Mouse (Mus musculus) kidney, postnatal 25 days (tissue): ENCODE data around the gene Mpo.

Experiments used
- DNase-seq, 2 experiments: peaks; one replicate each; pipeline ENCODE4 v3.0.0; 2021; ENCODE audit warnings: mixed read lengths in 2 of 2

The Mpo gene

DNA sequence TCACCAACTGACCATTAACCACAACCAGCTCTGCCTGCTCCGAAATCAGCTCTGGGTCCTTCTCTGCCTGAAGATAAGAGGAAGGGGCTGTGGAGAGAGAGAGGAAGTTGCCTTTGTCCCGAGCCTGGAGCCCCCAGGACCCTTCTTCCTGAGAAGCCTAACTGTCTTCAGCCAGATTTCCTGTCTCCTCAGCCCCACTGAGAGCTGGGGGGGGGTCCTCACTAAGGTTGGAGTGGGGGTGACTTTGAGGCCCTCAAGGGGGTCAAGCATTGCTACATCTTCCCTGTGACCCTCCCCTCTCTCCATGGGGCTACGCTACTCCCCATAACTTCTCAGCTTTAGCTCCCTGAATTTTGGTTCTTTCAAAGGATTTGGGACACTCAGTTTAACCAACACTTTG lies at the start of gene Mpo:
Gene Mpo (plus strand): TSS at position 122 of the 400 bp plus-strand sequence.
- DNase-seq = no peak

DNA sequence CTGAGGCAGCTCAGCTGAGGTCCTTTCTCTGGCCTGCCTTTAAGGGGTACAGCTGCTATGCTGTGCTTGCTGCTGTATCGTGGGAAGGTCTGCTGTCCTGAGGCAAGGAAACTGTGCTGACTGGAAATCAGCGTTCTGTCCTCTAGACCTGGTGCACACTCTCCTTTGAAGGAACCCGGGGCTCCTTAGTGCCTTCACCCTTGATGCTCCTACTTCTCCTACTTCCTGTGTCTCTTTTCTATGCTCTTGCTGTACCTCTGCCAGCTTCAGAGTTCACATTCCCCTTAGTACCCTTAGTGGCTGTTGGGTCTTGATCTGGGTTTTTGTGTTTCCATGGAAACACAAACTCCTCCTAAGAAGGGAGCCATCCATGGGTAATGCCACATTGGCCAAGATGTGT lies 49.7 kb upstream of the Mpo start:
- DNase-seq = no peak

DNA sequence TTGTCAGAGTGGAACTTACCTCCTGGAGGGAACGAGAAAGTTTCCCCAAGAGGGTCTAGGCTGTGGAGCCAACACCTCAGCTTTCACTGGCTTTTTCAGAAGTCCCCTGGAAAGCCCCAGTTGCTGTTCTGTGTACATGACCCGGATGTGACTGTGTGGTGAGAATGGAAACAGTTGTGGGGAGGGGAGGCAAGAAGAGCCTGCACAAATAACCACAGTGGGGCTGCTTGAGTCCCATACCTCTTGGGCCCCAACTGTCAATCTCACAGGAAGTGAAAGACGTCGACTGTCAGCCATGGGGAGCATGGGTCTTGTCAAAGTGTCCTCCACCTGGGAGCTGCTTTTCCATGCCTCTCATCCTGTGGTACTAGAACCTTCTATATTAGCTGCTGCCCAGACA lies 48.4 kb upstream of the Mpo start:
- no peak for DNase-seq

DNA sequence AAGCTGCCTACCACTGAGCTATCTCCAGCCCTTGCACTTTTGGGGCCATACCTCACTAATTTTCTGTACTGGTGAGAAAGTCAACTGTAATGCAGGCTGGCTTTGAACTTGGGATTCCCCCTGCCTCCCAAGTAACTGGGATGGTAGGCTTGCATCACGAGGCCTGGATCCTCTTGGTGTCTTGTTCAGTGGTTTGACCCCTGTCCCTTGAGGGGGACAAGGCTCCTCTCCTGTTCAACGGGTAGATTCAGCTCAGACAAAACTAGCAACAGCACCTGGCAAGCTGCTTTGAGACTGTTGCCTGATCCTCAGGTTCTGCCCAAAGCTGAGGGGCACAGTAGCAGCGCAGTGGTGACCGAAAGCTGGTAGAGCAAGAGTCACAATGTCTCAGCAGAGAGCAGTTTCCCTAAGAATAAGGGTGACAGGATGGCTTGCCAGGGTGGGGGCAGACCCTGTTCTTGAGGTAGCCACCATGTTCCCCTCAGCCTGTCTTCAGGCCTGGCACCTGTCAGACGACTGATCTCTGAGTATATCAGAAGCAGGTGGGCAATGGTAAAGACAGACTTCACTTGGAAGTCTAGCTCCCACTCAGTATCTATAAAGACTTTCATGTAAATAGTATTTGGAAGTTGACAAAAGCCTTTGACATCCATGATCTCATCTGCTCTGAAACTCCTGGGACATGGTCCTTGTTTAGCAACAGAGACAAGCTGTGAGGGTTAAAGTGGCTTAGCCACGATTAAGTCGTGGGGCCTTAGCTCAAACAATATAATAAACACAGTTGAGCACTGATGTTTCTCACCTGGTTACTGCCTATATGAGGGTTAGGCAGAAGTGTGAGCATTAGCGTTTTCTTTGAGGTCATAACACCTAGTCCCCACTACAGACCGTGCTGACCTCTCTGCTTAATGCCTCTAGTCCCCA lies 47.5 kb upstream of the Mpo start:
- no peak for DNase-seq

DNA sequence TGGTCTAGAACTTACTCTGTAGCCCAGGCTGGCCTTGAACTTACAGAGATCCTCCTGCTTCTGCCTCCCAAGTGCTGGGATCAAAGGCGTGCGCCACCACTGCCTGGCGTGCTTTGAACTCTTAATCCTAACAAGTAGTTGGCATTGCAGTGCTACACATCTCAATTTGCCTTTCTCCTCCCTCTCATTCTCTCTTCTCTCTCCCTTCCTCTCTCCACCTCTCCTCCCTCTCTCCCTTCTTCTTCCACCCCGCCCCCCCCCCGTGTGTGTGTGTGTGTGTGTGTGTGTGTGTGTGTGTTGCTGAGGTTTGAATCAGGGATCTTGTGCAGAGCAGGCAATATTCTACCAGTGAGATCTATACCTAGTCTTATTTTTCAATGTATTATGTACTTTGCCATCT lies 46.1 kb upstream of the Mpo start:
- no peak for DNase-seq

DNA sequence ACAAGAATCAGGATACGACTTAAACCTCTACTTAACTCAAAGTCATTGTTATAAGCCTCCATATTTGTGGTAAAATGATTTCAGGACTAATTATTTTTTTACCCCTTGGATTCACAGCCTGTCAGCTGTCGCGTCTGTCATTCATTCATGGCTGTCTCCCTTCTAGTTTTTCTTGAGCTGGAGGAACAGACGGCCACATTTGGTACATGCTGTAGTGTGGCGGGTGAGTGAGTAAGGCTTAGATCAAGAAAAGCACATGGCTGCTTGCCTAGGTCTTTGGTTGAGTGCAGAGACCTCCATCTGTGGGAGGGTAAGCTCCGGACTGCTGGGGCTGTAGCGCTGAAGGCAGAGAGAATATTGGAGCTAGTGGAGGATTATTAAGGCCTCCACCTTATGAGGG lies 45.7 kb upstream of the Mpo start:
- DNase-seq = no peak

DNA sequence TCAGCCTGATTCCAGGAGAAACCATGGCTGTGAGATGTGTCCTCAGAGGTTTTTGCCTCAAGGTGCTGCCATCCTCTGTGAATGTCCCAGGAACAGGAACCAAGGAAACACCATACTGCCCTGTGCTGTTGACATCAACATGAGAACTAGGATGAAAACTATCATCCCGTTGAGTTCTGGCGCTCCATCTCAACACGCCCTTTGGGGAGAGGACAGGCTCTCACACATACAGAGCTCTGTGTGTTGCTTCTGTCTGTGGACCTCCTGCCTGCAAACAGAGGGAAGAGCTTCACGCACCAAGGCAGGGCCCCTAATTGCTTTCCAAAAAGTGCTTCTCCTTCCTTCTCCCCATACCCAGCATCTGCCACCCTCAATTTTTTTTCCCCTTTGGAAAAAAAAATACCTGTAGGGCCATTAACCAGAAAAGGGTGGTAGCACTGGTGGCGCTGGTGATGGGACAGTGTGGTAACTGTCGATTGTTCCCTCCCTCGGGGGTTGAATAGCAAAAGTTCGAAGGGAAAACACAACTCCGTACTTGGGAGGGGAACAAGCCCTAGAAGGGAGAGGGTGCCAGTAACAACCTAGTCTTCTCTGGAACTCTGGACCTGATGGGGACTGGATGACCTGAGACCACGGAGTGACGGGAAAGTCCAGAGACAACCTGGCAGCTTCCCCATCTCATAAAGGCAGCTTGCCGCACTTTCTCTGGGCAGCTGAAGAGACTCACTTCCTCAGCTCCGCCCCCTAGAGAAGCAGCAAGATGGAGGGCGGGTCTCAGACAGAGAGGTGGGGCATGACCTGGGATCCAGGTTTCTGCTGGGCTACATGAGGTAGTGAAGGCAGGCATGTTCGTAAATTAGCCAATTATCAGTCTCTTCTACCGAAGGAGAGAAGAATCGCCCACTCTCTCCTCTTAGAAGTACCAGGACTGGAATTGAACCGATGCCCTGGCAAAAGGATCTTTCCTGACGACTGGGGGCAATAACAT lies 45.0 kb upstream of the Mpo start:
- peak; percentile 20 to 49 for DNase-seq

DNA sequence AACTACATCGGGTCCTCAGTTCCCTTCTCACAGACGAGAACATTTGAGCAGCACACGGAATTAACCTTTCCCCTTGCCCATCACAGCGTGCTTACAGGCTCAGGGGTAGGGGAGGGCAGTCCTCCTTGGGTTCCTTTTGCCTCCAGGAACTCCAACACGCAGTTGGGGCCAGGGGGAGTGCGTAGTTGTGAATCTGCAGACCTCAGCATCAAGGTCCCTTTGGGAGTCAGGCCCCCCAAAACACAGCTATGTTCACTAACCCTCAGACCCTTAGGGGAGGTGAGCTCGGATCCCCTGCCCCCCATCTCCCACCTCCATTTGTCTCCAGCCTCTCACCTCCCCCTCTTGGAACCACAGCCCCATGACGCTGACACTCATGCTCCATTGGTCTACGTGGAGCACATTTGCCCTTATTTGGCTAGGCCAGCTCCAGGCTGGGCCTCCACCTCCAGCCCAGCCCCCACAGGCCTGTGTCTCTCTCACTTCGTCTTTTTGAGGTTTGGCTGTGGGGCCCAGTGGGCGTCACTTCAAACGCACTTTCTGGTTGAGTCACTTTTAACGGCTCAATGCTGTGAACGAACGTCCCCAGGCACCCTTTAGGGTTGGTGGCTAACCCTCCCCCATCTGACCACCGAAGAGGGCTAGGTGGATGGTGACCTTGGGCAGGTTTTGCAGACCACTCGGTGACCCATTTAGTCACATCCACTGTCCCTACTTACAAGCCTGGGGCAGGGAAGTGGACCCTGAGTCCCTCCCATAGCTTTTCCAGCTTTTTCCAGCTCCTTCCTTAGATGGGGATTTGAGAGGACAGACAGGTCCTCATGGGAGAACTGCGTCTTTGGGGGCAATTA lies 44.0 kb upstream of the Mpo start:
- DNase-seq = peak; percentile 17 to 56

DNA sequence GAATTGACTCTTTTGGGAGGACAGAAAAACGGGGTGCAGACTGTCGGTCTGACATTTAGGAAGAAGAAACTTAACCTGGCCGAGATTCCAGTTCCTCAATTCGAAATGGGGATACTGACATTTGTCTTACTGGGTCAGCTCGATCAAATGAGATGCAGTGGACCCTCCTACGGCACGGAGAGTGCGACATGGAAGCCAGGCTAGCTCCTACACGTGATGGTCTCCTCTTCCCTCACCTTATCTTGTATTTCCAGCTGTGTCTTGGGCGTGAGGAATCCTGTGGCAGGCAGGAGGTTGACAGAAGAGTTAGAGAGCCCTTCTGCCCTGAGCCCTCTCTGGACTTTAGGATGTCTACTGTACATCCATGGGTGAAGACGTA lies 43.3 kb upstream of the Mpo start:
- no peak for DNase-seq

DNA sequence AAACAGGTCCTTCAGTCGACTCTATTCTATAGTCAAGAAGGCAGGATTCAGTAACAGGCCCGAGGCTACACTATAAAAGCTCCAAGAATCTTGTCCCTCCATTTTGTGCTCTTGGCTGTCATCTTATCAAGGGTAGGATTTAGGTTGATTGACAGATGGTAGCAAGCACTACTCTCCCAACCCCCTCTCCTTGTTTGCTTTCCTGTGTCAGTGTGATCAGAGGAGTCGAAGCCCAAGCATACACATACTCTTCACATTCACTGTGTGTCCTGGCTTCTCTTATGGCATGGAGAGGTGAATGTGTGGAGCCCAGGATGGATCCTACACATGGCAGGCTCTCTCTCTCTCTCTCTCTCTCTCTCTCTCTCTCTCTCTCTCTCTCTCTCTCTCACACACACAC lies 42.9 kb upstream of the Mpo start:
- no peak for DNase-seq

DNA sequence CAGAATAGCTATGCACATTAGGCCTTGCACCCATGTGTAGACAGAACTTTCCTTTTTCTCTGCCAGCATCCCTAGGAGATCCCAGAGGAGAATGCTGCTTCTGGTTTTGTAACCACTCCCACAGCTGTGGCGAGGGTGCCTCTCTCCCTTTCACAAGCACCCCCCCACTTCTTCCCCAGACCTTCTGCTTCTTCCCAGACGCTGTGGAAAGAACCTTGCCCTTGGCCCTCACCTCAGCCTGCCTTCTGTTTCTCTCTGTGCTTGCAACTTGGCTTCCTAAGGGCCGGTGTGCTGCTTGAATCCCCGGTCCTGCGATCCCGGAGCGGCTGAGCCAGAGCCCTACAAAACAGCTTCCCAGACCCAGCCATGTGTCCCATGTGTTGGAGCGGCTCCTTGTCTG lies 42.4 kb upstream of the Mpo start:
- DNase-seq = no peak

DNA sequence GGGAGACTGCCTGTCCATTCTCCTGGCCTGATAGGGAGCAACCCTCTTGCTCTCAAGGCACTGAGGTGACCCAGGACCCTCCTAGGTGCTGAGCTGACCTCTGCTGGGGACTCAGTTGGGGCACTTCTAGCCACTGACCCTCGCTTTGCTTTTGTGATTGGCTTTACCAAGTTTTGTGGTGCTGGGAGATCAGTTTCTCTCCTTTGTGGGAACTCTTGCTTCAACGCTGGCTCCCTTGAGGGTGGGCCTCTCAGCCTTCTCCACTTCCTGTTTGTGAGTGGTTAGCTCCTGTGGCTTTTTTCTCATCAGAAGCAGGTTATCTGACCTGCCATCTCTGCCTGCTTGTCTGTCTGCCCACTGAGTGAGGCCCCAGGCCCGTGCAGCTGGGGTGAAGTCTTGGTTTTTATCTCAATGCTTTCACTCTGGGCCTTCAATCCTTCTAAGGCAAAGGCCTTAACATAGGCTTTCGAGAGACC lies 41.9 kb upstream of the Mpo start:
- DNase-seq = no peak

DNA sequence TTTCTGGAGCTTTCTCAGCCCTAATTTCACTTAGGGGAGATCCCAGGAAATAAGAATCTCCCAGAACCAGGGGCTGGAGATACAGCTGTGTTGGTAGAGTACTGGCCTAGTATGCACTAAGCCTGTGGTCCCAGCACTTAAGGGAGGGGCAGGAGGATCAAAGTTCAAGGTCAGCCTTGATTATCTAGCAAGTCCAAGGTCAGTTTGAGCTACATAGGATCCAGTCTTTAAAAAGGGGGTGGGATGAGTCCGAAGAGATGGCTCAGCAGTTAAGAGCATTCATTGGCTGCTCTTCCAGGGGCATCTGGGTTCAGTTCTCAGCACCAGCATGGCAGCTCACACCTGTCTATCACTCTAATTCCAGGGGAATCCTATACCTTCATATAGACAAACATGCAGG lies 41.1 kb upstream of the Mpo start:
- no peak for DNase-seq

DNA sequence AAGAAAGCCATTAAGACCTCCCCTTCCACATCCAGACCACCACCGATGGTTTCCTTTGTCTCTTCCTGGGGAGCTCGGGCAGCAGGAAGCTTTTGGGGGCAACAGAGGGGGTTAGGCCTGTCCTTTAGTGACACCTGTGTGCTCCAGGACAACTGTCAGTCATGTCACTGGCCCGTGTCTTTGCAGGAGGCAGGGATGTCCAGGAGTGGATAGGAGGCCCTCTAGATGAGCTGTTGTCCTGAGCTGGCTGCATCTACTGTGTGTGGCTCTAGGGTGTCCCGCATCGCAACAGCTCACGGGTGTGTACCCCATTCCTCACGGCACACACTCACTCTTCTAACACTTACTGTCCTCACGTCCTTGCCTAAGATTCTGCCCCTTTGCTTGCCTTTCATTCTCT lies 40.1 kb upstream of the Mpo start:
- DNase-seq = no peak

DNA sequence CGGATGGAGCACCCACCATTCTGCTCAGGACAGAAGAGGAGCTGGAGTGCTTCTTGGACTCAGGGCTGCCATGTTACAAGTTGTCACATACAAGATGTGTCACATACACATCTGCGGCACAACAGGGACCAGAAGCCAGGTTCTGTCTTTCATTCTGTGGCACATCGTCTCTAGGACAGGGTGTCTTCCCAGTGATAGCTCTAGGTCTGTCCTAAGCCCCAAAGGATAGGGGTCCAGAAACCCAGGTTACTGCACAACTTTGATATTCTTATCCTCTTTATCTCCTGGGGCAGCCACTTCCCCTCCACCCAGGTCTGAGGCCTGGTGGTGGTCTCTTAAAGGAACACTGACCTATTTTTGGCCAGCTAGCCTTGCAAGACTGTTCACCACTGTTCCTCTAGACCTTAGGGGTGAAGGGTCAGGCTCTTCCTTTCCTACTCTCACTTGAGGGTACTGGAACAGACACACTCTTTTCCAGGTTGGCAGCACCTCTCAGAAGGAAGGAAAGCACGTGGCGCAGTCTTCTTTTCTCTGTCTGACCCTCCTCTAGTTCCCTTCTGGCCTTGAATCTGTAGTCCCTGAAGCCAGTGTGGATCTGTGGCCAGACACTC lies 39.4 kb upstream of the Mpo start:
- no peak for DNase-seq

DNA sequence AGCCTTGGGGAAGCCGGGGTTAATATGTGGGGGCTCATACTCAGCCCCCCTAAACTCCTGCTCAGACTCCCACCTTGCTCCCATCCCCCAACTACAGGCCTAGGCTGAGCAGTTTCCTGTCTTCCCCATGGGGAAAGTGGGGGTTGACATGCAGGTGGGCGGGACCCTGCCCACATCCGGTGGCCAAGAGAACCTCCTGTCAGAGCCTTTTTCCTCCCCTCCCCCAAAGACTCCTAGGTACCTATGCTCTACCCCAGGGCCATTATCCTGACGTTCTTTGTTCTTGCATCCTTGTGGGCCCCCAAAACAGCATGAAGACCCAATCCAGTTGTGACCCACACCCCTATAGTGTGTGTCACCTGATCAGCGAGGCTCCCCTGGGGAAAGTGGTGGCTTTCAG lies 38.8 kb upstream of the Mpo start:
- no peak for DNase-seq

DNA sequence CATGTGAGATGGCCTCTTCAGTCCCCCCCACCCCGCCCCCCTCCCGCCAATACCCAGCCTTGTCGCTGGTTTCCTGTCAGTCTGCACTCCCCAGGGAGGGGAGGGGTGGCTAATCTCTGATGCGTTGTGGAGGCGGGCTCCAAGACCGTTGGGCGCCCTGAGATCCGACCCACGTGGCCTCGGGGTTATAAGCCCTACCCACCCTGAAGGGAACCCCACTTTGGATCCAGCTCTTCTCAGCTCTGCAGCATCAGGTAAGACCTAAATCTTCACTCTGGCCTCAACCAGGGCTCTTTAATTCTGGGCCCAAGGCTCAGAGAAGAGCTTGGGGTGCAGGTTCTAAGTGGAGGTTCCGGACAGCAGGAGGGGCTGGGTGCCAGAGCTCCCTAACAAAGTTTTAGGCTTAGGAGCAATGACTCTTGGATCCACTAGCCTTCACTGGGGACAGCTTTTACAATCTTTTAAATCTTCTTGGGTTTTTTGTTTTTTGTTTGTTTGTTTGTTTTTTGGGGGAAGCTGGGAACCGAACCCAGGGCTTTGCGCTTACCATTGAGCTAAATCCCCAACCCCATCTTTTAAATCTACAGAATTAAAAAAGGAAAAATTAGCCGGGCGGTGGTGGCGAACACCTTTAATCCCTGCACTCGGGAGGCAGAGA lies 37.9 kb upstream of the Mpo start:
- DNase-seq = peak; percentile 10 to 56

DNA sequence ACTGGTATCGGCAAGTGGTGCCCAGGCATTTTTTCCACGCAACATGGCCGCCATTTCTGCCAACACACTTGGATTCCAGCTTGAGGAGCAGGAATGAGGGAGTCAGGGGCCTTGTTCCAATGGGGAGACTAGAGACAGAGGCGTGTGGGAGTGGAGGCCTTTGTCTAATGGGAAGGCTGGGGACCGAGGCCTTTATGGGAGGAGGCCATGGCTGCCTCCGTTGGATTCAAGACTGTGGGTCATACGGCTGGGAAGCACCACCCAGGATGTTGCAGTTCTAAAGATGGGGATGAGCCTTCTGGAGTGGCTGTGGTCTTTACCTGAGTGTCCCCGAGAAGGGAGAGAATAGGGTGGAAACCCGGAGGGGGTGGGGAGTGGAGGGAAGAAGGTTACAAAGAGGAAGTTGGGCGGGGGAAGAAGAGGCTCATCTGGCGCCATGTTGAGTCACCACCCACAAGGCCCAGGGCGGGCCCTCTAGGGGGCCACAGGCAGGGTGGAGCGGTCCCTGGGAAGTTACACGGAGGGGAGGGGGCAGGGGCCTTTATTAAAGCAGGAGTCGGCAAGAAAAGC lies 37.0 kb upstream of the Mpo start:
- no peak for DNase-seq

DNA sequence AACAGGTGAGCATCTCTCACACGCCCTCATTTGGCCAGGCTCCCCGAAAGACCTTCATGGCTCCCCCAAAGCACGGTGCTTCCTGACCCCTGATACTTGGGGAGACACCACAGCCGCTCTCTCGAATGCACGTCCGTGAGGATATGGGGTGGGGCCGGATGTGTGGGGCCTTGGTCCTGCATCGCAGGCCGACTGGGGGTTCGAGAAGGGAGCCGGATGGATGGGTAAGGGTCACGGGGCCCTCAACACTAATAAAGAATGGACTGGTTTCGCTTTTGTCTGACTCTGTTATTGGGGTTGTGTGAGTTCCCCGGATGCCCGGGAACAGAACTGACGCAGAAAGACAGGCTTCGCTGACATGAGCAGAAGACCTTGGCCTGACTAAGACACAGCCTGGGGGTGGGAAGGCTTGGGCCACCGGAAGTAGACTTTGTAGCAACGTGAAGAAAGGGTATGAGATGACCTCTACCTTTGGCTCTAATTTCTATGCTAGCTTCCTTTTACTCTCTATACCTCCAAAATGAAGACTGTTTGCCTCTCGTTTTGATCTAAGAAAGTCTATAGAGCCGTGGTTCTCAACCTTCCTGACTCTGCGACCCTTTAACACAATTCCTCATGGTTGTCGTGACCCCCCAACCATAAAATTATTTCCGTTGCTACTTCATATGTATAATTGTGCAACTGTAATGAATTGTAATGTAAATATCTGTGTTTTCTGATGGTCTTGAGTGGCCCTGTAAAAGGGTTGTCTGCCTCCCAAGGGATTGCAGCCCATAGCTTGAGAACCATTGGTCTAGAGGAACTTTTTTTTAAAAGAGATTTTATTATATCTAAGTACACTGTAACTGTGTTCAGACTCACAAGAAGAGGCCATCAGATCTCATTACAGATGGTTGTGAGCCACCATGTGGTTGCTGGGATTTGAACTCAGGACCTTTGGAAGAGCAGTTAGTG lies 36.1 kb upstream of the Mpo start:
- DNase-seq = no peak
